Mouse (Mus musculus) liver, adult (tissue): ENCODE data around the gene Gabrr2.

Experiments used
- GATA4 ChIP-seq: IDR thresholded peaks from 2 replicates; pipeline ENCODE4 v1.6.1; 2014; ENCODE audit warnings: mild to moderate bottlenecking, low read length; ENCODE audit not compliant: insufficient replicate concordance

Gabrr2 gene

GRCm38 (mm10) chr4:33062981-33063380 is at the start of gene Gabrr2:
TSS of gene Gabrr2 (plus strand) at chr4:33062999.
- no peak for TF ChIP-seq GATA4

DNA sequence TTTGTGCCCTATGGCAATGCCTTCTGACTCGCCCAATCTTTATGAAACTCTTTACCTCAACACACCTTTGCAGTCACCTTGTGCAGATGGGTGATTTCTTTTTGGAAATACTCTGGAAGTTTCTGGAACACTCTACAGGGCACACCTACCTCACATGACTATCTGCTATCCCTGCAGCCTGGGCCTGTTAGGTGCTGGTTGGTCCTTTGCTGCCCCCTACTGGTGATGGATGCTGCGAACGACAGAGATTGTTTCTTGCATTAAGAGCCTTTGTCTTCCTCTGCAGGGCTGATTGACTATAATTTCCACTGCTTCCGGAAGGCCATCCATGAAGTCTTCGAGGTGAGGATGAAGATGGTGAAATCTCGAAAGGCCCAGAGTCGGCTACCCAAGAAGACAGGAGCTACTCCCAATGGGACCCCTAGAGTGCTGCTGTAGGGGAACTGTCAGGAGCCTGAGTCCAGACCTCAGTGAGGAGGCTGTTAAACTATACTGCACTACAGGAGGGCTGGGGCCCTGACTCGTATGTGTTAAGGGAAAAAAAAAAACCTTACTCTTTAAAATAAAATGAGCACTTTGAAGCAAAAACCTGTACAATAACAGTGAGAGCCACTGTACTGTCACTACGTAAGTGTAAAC is 44.3 kb upstream of the Gabrr2 start:
- no peak for TF ChIP-seq GATA4

GRCm38 (mm10) chr4:33024420-33024819 is 38.4 kb upstream of the Gabrr2 start:
- TF ChIP-seq GATA4 = no peak

GRCm38 (mm10) chr4:33029104-33029503 is 33.7 kb upstream of the Gabrr2 start:
- TF ChIP-seq GATA4 = no peak

DNA sequence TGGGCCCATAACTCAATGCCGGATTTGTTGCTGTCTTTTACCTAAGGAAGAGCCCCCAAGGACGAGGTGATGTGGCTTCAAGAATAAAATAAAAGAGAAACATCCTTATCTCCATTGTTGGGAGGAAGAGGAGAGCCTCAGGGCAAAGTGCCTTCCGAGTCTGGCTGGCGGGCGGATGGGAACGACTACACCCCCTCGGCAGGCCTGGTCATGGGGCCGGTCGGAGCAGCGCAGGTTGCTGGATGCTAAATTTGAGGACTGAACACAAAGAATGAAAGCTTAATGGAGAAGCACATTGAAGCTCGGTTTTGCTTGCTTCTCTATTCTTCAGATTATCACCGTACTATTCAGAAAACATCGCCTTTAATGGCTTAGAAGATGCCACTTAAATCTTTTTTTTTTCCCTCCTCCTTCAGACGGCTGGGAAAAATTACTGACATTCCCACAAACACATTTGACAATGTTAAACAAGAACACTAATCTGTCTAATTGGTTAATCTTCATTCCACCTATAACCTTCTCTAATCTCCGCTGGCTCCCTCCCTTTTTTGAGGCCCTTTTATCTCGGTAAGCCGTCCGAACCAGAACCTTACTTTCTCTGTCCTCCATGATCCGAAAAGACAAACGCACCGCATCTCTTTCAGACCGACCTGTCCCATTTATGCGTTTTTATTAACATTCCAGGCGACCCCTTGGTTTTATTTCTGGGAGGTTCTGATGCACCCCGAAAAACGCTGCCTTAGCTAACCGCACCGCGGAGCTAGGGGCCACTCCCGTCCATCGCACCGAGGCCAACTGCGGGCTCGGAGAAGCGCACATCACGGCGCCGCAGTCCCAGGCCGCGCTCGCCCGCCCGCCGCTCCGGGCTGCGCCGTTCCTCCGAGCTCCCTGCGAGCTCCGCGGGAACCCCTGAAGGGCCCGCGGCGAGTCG is 32.3 kb upstream of the Gabrr2 start:
- TF ChIP-seq GATA4 = peak; percentile 18; the same call in 1 of the 2 replicates

DNA sequence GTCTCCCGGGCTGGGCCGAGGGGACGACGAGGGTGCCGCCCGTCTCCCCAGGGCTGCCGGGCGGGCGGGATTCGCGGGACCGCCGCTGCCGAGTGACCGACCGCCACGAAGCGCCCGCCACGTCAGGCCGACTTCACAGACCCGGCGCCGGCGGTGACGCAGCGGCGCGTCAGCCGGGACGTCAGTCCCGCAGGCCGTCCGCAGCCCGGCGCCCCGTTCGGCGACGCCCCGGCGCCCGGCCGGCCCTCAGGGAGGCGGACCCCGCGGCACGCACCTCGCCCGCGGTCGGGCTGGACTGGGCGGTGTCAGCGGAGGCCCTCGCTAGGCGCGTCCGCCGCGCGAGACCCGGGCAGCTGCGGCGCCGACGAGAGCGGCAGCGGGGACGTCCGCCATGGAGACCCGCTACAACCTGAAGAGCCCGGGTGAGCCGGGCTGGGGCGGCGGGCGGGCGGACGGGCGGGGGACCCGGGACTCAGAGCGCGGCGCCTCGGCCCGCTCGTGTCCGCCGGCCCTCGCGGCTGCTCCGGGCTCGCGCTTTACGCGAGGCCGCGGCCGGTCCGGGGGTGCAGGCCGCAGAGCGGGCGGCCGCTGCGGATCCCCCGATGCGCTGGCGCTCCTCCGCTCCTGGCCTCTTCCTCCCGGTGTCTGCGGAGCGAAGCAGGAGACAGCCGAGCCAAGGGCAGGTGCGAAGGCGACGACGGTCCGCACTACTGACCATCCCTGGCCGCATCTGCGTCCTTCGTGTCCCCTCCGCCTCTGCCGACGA is 31.4 kb upstream of the Gabrr2 start, which contains the start of gene Ube2j1:
Gene Ube2j1 (plus strand): TSS at position 222 of the 766 bp plus-strand sequence.
- no peak for TF ChIP-seq GATA4

- no peak for TF ChIP-seq GATA4
Observed at GRCm38 (mm10) chr4:33032045-33032444, 30.8 kb upstream of the Gabrr2 start.

- TF ChIP-seq GATA4 = no peak
Observed at GRCm38 (mm10) chr4:33033515-33033914, 29.3 kb upstream of the Gabrr2 start.

DNA sequence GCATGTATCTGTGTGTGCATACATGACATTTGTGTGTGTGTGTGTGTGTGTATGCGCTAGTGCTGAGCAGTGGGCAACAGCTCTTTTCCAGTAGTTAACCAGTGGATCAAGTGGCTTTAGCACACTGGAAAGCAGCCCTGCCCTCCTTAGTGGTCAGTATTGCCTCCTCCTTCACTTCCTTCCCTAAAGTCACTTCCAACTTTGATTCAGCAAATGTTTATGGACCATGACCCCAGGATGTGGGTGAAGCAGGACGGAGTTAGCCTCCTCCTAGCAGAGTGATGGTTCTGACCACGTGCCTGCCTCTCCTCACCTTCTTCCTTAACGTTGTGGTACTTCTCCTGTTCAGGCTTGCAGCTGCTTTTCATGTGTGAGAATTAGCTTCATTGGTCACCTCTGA is 23.0 kb upstream of the Gabrr2 start:
- no peak for TF ChIP-seq GATA4

DNA sequence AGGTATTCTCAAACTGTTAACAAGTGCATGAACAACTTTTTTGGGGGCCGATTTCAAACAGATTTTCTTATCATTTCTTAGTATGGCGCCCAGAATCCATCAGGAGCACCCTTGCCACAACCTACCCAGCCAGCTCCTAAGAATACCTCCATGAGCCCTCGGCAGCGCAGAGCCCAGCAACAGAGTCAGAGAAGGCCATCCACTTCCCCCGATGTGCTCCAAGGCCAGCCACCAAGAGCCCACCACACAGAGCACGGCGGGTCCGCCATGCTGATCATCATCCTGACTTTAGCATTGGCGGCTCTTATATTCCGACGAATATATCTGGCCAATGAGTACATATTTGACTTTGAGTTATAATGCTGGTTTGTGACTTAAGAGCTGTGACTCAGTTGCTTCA is 13.2 kb upstream of the Gabrr2 start:
- TF ChIP-seq GATA4 = no peak

DNA sequence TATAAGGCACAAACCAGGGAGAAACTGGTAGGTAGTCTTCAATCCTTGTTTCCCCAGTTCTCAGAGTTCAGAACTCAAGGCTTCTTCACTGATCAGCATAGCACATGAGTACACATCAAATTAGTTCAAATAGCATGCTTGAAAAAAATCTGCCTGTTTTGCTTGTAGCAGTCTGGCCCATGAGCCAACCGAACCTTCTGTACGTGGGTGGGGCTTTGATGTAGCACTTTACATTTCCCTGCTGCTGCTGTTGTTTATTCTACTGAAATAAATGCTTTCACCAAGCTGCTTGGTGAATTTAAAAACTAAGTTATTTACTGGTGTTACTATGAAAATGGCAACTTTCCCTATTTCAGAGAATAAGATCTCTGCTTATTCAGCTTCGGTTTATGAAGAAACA is 10.7 kb upstream of the Gabrr2 start:
- TF ChIP-seq GATA4 = no peak

DNA sequence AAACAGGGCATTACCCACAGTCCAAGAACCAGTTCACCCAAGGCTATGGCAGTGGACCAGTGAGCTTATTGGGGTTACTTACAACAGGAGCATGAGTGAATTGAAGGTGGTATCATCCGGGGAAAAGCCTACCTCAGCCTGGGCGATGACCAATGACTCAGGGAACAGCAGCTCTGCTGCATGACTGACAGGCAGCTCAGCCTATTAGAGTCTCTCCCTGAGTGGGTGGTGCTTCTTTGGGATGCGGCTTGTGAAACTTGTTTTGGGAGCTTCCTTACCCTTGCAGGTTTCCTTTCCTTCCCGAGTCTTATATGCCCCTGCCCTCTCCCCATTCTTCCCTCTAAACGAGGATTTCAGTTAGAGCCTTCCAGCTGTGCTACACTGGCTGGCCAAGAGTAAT is 10.1 kb upstream of the Gabrr2 start:
- TF ChIP-seq GATA4 = no peak

DNA sequence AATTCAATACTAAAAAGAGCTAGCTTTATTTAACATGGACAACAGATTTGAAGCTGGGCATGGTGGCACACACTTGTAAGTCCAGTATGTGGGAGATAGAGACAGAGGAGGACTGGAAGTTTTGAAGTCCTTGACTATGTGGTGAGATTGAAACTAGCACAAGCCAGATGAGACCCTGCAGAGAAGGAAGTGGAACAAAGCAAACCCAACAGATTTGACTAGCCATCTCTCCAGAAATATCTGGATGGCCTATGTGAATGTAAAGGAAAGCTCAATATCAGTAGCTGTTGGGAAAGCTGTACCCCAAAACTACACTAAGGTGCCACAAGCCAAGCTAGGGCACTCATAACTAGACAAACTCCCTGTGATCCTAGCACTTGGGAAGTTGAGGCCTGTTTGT is 8.4 kb upstream of the Gabrr2 start:
- TF ChIP-seq GATA4 = no peak

DNA sequence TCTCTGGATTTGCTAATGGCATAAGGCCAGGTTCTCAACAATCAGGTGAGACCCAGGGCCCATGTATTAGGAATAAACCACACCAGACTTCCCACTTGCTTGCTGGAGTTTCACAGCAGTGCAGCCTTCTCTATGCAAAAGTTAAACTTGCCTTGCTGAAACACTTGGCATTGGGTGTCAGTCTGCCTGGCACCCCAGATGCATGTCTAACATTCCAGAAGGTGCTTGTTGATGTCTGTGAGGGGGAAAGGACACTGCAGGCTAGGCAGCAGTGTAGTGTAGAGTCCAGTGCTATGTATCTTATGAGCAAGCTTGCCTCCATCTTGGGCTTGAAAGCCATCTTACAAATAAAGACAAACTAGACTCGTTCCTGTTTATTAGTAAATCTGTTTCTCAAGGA is 6.5 kb upstream of the Gabrr2 start:
- no peak for TF ChIP-seq GATA4

DNA sequence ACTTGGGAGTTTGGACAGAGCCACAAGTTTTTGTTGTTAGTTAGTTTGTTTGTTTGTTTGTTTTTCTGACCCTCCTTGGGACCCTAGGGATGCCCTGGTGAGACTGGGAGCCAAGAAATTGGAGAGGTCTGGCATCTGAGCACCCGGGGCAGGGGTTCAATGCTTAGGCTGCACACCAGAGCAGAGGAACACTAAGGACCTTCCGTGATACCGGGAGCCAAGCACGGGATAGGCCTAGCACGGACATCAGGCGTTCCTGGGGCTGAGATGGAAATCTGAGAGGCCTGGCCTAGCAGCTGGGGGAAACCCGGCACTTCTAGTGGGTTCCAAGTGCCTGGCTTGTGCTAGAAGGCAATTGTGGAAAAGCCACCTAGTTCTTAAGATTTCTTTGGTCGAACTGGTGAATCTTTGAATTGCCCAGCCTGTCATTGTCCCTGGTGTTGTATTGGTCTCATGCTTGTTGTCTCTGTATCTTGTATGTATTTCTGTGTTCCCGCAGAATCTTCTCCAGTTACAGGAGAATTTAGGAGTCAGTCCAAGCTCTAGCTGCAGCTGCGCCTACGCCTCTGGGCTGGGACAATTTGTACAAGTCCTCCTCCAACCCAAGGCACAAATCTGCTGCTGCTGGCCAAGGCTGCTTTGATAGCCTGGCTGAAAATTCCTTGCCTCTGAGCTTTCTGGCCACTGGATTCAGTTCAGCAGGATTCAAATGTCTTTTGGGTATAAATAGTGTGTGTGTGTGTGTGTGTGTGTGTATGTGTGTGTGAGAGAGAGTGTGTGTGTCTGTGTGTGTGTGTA is 4.7 kb upstream of the Gabrr2 start:
- no peak for TF ChIP-seq GATA4
